8 mouse cellular contexts compared by ENCODE assay signal in genomic region chr1:84933472-84934150, GRCm38 (mm10). TPM values are rescaled to one million over a fixed set of nuclear protein-coding genes. Genes with fewer than 3 reads are reported as not detected.
A peak's percentile ranks its signal among the peaks of the same experiment; 100 is the strongest.
DNase-seq lines count a peak whose midpoint lies in the region; ATAC-seq lines count a peak whose summit lies in the region.

No protein-coding gene starts in this region.

- H3K9me3 ChIP-seq in limb, embryonic 10.5 days (replicated peaks), result no peaks in the 10 kb centered on the region
- H3K9me3 ChIP-seq in midbrain, embryonic 13.5 days, result no peaks in the 10 kb centered on the region

- peaks cover 9% of the 10 kb centered on the region; the same call in 1 of the 2 replicates for H3K4me1 ChIP-seq in limb, embryonic 10.5 days
- peaks cover 17% of the 10 kb centered on the region for H3K4me1 ChIP-seq in midbrain, embryonic 13.5 days (replicated peaks)

- WGBS in limb, embryonic 10.5 days, result 14% methylated on average over 22 of the region's 22 CpGs
- WGBS in midbrain, embryonic 13.5 days, result 9% methylated on average over 22 of the region's 22 CpGs

- peak overlapping the region; percentile 69 for H3K4me2 ChIP-seq in midbrain, embryonic 13.5 days (replicated peaks)

- peak overlapping the region; percentile 67 for H3K4me3 ChIP-seq in limb, embryonic 10.5 days
- H3K4me3 ChIP-seq in midbrain, embryonic 13.5 days (replicated peaks), result peak overlapping the region; percentile 74

- peak; percentile 13 for ATAC-seq in midbrain, embryonic 13.5 days

- H3K36me3 ChIP-seq in limb, embryonic 10.5 days, result no peaks in the 10 kb centered on the region
- H3K36me3 ChIP-seq in midbrain, embryonic 13.5 days, result peaks cover 7% of the 10 kb centered on the region
- H3K36me3 ChIP-seq in splenic B cell, adult 2 months (ENCODE audit: control insufficient read depth, insufficient read depth, low read length, poor library complexity, severe bottlenecking), result no peaks in the 10 kb centered on the region

- peak overlapping the region; percentile 93 for H3K9ac ChIP-seq in midbrain, embryonic 13.5 days (replicated peaks)

- peaks cover 46% of the 10 kb centered on the region for H3K27me3 ChIP-seq in limb, embryonic 10.5 days (ENCODE audit: low read depth, poor library complexity, severe bottlenecking)
- no peaks in the 10 kb centered on the region for H3K27me3 ChIP-seq in midbrain, embryonic 13.5 days
- H3K27me3 ChIP-seq in splenic B cell, adult 2 months (ENCODE audit: control insufficient read depth, insufficient read depth, low read length, poor library complexity, severe bottlenecking), result no peaks in the 10 kb centered on the region; the same call in 1 of the 2 replicates

- 0 out of 2 replicates have a peak overlapping the region, but pooled peaks have one; percentile 76 for H3K27ac ChIP-seq in limb, embryonic 10.5 days
- H3K27ac ChIP-seq in midbrain, embryonic 13.5 days, result peak overlapping the region; percentile 96

- DNase-seq in ovary, postnatal 10 days (ENCODE audit: low spot score), result peak; percentile 56
- DNase-seq in ovary, adult 18-20 months (ENCODE audit: low spot score), result no peak
- peak; percentile 48 for DNase-seq in embryo, embryonic 11.5 days (ENCODE audit: low read depth, low spot score)
- peak; percentile 92 for DNase-seq in heart, adult 11 months
- DNase-seq in kidney, adult 18-20 months, result peak; percentile 87
- peak; percentile 84 for DNase-seq in limb, embryonic 10.5 days (ENCODE audit: low spot score)
- peak; percentile 35 for DNase-seq in splenic B cell, adult 2 months (ENCODE audit: low read depth, low spot score)

RNA-seq across cellular contexts. Expression of gene Slc16a14, which starts 1.3 kb away (rescaled TPM):
- 0.11 and 0.16 TPM in 2 replicates for polyA plus RNA-seq in limb, embryonic 10.5 days (2016; fragmentation: Nextera tagmentation; extraction: Ambion mirVana)
- 18.9 and 20.6 TPM in 2 replicates for polyA plus RNA-seq in midbrain, embryonic 13.5 days (2015; fragmentation: Nextera tagmentation; extraction: Ambion mirVana)

Comparison
In these comparisons a context has a peak if more than half of its experiments do, and no peak if none do; other contexts are left out.
1. RNA of gene Slc16a14, which starts 1.3 kb away (polyA plus RNA-seq): 18.9 to 20.6 TPM in midbrain, embryonic 13.5 days; 0.11 to 0.16 TPM in limb, embryonic 10.5 days; every median in the first group is over 10 times any median in the second.